Mouse (Mus musculus): Measurements from ENCODE around the gene Ubqln4.
A peak's percentile ranks its signal among the peaks of the same experiment; 100 is the strongest.
"Not testable (repeated sequence)": the region's sequence is repeated elsewhere in the genome, so short reads cannot be mapped to it uniquely, and the experiment has no call there.

Ubqln4 gene

DNA sequence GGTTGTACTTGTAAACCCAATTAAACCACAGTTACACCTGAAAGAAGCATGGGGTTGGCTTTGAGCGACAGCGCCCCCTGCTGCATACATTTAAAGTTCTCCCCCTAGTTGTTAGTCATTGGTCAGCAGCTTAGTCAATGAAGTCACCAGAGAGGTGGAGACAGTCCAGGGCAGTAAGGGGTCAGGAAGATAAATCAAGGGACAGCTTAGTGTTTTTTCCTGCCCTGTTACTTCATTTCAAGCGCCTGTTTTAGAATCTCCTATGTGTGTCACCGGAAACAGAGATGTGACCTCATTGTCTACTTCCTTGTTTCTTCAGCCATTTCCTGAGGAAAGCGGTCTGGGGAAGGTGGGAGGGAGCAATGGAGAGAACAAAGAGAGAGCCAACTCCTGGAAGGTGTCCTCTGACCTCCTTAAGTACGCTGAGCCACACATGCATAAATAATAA is 50.2 kb downstream of the Ubqln4 start:
- no peak for DNase-seq (ENCODE audit: low read depth)

DNA sequence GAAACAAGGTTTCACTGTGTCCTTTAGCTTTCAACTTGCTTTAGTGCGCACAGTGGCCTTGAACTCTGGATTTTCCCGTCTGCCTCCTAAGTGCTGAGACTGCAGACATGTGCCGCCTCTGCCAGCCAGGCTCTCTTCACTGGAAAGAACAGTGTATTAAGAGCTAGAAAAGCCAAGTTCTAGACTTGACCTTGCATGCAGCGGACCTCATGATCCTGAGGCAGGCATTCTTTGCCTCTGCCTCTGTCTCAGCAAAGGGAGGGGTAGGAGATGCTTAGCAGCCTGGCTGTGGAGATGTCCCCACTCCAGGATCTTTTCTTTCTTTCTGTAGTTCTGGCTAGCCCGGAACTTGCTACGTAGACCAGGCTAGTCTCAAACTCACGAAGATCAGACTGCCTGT is 51.3 kb downstream of the Ubqln4 start:
- no peak for DNase-seq (ENCODE audit: low read depth)

DNA sequence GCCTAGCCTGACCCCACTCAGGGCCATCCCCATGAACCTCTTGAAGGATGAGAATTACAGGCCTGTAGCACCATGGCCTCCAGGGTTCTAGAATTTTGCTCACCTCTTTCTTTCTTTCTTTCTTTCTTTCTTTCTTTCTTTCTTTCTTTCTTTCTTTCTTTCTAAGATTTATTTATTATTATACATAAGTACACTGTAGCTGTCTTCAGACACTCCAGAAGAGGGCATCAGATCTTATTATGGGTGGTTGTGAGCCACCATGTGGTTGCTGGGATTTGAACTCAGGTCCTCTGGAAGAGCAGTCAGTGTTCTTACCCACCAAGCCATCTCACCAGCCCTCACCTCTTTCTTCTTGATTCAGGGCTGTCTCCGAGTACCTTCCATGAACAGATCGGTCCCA is 52.1 kb downstream of the Ubqln4 start, which contains the start of gene Arhgef2:
TSS of gene Arhgef2 (plus strand) at position 301 of the 400 bp plus-strand sequence.
- not testable (repeated sequence) for DNase-seq (ENCODE audit: low read depth)

DNA sequence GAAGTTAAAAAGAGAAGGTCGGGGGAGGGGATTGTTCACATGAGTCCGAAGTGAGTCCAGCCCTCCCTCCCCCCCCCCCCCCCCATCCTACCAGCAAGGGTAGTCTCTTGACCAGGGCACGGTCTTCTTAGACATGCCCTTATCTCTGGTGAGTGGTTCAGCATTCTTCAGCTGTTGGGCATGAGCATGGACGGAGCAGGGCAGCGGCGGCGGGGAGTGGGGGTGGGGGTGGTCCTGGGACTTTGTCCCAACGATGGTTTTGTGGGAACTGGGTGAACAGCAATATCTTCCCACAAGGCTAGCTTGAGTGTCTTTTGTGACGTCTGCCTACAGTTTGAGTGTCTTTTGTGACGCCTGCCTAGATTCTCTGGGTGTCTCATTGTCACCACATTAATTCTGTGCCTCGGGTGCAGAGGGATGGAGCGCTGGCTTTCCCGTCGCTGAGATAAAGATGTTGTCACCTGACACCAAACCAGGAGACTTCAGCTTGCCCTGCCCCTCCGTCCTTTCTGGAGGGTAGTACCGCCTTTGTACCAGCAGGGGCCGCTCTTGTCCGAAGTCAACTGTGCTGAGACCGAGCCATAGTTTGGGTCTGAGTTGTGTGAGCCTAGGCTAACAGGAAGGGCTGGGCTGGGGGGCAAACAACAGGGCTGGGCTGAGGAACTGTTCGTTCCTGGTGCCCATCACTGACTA is 53.7 kb downstream of the Ubqln4 start:
- peak; percentile 87 for DNase-seq (ENCODE audit: low read depth)

DNA sequence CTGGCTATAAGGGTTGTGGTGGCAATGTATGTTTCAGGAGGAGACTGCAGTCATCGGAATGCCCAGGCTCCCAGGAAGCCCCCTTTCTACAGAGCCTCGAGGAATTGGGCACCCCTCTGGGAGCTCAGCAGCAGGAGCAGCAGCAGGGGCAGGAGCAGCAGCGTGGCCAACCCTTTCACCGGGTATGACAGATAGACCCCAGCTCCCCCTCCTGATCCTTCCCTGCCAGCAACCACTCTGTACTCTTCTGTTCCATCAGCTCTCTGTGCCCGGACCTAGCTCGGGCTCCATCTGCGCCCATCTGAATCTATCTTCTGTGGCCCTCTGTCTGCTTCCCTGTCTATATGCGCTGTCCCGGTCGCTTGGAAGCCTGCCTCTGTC is 54.2 kb downstream of the Ubqln4 start:
- DNase-seq (ENCODE audit: low read depth) = no peak

DNA sequence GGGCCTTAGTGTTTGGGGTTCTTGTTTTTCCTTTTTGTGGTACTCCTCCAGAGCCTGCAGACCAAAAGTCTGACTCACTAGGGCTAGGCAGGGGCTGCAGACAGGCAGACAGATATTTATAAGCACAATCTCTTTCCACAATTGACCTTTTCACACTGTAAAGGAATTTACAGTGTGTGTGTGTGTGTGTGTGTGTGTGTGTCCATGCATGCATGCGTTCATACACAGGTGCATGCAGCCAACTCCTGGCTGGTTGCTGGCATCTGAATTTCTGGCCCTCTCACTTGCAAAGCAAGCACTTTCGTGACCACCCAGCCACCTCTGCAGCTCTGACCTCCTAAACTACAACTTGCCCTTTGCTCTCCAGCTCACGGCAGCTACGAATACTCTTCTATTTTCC is 55.5 kb downstream of the Ubqln4 start:
- DNase-seq (ENCODE audit: low read depth) = no peak

DNA sequence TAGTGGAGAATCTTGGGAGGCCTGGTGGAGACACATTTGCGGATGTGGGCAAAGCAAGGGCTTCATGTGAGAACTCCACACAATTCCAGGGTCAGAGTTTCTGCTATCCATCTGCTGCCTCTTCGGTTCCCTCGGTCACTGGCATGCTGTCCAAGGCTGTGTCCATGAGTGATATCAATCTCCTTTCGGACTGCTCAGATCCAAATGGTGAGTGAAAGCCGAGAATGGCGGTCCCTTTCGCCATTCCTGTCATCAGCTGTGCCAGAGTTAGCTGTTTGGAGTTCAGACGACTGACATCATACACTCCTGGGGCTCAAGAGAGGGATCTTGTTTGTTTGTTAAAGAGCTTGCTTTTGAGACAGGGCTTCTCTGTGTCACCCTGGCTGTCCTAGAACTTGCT is 60.9 kb downstream of the Ubqln4 start:
- DNase-seq (ENCODE audit: low read depth) = no peak

DNA sequence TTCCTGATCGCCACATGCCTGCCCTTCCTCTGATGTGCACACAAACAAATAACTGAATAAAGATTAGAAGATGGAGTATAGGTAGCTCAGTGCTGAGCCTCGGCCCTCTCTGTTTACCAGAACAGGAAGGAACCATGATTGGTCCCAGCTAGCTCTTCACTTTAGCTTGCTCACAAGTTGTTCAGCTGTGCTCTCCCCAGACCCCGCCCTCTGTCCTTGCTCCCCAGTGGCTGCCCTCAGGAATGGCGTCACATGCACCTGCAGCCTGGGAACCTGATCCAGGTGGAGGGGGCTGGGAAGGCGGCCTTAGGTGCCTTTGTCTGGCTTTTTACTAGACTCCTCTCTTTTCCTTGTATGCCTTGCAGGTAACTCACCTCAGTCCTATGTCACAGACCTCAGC is 61.6 kb downstream of the Ubqln4 start:
- no peak for DNase-seq (ENCODE audit: low read depth)

DNA sequence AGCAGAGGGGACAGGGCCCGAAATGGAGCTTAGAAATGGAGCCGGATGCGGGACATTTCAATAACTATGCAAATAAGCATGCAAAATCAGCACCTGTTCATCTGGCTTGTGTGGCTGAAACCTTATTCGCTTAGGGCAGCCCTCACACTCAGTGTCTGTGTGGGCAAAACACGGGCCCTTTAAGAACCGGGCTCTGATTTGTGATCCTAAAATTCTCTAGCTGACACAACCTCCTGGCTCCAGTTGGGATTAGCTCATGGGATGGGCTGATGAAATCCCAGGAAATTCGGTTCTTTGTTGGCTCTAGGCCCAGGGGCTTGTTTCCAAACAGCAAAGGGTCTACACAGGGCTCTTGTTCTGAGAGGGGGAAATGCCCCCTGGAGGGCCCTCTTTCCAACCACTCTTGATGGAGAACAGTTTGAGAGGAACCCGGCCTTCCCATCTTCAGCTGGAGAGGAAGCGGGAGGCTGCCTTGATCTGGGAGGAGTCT is 62.4 kb downstream of the Ubqln4 start:
- no peak for DNase-seq (ENCODE audit: low read depth)

DNA sequence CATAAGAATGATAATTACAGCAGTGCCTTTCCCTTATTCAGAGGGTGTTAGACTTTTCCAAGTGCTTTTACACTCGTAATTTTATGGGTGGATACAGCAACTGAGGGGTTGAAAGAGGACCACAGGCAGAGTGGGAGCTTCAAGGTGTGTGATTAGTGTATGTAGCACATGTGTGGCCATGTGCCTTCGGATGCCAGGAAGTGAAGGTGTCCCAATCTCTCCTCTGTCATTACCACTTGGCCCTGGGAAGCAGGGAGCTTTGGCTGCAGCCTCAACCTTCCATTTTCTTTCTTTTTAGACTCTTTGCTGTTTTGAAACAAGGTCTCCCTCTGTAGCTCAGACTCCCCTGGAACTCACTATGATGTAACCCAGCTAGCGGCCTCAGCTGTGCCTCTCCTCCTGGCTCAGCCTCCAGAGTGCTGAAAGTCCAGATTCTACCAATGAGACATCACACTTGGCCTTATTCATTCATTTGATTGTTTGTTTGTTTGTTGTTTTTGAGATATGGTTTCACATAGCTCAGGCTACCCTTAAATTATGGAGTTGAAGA is 63.5 kb downstream of the Ubqln4 start:
- DNase-seq (ENCODE audit: low read depth) = no peak

DNA sequence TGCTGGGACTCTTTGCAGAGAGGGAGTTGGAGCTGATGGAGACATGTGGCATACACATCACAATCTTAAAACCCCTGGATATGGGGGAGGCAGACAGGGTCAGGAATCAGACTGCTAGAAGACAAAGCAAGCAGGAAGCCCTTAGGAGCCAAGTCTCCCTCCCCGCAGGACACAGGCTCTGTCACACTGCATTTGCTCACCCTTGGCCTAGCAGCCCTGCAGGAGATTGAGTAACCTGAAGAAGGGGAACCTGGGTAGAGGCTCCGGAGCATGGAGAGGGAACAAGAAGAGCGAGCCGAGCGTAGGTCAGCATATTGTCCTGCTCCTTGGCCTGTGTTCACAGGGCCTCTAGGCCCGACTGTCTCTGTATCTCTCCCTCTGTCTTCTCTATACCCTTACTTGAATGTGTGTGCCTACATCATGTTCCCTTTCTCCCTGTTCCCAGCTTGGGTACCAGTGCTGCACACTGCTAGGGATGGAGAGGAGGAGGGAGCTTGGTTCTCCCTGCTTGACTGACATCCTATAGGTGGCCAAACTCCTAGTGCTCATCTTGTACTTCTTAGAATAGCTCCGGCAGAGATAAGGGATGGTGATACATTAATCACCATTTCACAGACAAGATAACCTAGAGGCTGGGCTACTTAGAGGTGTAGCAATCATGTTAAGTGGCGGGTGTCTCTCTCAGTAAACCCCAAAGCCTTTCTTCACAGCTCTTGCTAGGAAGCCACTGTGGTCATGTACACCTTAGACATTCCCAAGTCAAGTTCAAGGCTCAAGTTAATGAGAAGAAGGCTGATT is 64.7 kb downstream of the Ubqln4 start:
- DNase-seq (ENCODE audit: low read depth) = no peak
